Mouse (Mus musculus): ENCODE results near the gene Hoxd3. TPM values are rescaled to one million over a fixed set of nuclear protein-coding genes. Genes with fewer than 3 reads are reported as not detected.

Gene Hoxd3
- polyA plus RNA-seq, 1 experiment from 2014 or later: 3.3 TPM

GRCm38 (mm10) chr2:74672481-74673362 is 39.0 kb upstream of the Hoxd3 start:
- Histone ChIP-seq H3K27ac (no peak overlapping the region), H3K4me3 (peak overlapping the region; percentile 38), H3K4me2 (peak overlapping the region; percentile 63), H3K9ac (no peak overlapping the region), H3K27me3 (peaks cover 99% of the 10 kb centered on the region), H3K9me3 (no peaks in the 10 kb centered on the region), H3K4me1 (peaks cover 19% of the 10 kb centered on the region), H3K36me3 (no peaks in the 10 kb centered on the region)
- WGBS: 1% methylated on average over 39 of the region's 40 CpGs
- peak; percentile 53; the same call in 1 of the 2 replicates for ATAC-seq (ENCODE audit: insufficient number of reproducible peaks, insufficient read depth, low FRiP score, low TSS enrichment, low read depth)

GRCm38 (mm10) chr2:74673835-74674425 is 37.8 kb upstream of the Hoxd3 start:
- Histone ChIP-seq H3K9ac (no peak overlapping the region), H3K9me3 (no peaks in the 10 kb centered on the region), H3K4me3 (no peak overlapping the region), H3K27ac (no peak overlapping the region), H3K27me3 (peaks cover 99% of the 10 kb centered on the region), H3K4me1 (0 out of 2 replicates have a peak, but pooled peaks cover 9% of the 10 kb centered on the region), H3K4me2 (no peak overlapping the region), H3K36me3 (no peaks in the 10 kb centered on the region)
- no peak for ATAC-seq (ENCODE audit: insufficient number of reproducible peaks, insufficient read depth, low FRiP score, low TSS enrichment, low read depth)
- under 1% methylated on average over 24 of the region's 24 CpGs for WGBS

DNA sequence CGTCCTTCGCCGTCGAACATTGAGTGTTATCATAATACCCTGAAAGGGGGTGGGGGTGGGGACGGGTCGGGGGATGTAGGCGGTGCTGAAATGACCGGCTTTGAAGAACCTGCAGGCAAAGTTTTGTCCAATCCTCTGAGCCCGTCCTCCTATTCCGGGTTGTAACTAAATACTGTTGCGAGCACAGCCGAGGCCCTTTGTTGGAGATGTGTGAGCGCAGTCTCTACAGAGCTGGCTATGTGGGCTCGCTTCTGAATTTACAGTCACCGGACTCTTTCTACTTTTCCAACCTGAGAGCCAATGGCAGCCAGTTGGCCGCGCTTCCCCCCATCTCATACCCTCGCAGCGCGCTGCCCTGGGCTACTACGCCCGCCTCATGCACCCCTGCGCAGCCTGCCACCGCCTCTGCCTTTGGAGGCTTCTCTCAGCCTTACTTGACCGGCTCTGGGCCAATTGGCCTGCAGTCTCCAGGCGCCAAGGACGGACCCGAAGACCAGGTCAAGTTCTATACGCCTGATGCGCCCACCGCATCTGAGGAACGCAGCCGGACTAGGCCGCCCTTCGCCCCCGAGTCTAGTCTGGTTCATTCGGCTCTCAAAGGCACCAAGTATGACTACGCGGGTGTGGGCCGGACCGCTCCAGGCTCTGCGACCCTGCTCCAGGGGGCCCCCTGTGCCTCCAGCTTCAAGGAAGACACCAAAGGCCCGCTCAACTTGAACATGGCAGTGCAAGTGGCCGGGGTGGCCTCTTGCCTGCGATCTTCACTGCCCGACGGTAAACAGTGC is 36.7 kb upstream of the Hoxd3 start, which contains the start of gene Hoxd12:
TSS of gene Hoxd12 (plus strand) at position 133 of the 785 bp plus-strand sequence.
- Histone ChIP-seq H3K36me3 (no peaks in the 10 kb centered on the region), H3K9ac (no peak within 1 kb of the TSS), H3K4me2 (no peak within 1 kb of the TSS), H3K4me1 (0 out of 2 replicates have a peak, but pooled peaks cover 15% of the 10 kb centered on the region), H3K27ac (no peak within 1 kb of the TSS), H3K9me3 (no peaks in the 10 kb centered on the region), H3K4me3 (no peak within 1 kb of the TSS), H3K27me3 (peaks cover 99% of the 10 kb centered on the region)
- no peak for ATAC-seq (ENCODE audit: insufficient number of reproducible peaks, insufficient read depth, low FRiP score, low TSS enrichment, low read depth)
- WGBS: 1% methylated on average over 47 of the region's 47 CpGs

GRCm38 (mm10) chr2:74675666-74676282 is 36.0 kb upstream of the Hoxd3 start:
- WGBS: 5% methylated on average over 24 of the region's 24 CpGs
- Histone ChIP-seq H3K4me1 (0 out of 2 replicates have a peak, but pooled peaks cover 15% of the 10 kb centered on the region), H3K27me3 (peaks cover 100% of the 10 kb centered on the region), H3K4me3 (no peak overlapping the region), H3K36me3 (no peaks in the 10 kb centered on the region), H3K4me2 (no peak overlapping the region), H3K9ac (no peak overlapping the region), H3K27ac (no peak overlapping the region), H3K9me3 (no peaks in the 10 kb centered on the region)
- peak; percentile 38; the same call in 1 of the 2 replicates for ATAC-seq (ENCODE audit: insufficient number of reproducible peaks, insufficient read depth, low FRiP score, low TSS enrichment, low read depth)

DNA sequence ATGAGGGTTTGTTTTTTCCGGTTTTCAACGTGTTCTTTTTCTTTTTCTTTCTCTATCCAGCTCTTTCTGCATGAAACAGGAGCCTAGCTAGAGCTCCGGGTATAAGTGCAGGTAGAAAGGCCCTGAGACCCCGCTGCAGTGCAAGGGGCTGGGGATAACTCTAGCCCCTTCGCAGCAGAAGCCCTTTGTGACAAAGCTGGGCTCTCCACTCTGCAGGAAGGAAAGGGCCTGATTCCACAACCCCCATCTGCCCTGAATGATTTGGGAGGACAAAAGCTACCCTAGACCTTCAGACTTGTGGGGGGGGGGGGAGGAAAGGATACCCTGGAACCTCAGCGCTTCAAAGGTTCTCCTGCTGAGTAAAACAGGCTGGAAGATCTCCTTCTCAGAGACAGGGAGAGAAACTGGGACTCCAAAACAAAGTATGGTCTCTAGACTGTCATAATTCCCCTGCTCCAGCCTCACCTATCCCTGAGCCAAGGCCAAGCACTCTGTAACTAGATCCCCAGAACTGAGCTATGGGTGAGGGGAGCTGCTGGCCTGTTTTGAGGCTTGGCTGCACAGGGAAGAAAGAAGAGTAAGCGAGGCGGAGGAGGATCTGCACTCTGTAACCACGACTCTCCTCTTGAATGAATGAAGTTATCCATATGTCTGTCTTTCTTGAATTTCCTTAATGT is 35.2 kb upstream of the Hoxd3 start:
- Histone ChIP-seq H3K4me3 (no peak overlapping the region), H3K9me3 (no peaks in the 10 kb centered on the region), H3K27ac (no peak overlapping the region), H3K36me3 (no peaks in the 10 kb centered on the region), H3K9ac (no peak overlapping the region), H3K4me1 (peaks cover 15% of the 10 kb centered on the region; the same call in 1 of the 2 replicates), H3K4me2 (no peak overlapping the region), H3K27me3 (peaks cover 100% of the 10 kb centered on the region)
- WGBS: 5% methylated on average over 9 of the region's 9 CpGs
- ATAC-seq (ENCODE audit: insufficient number of reproducible peaks, insufficient read depth, low FRiP score, low TSS enrichment, low read depth): no peak

- Histone ChIP-seq H3K4me3 (no peak overlapping the region), H3K9ac (no peak overlapping the region), H3K4me1 (peaks cover 21% of the 10 kb centered on the region), H3K36me3 (no peaks in the 10 kb centered on the region), H3K27ac (no peak overlapping the region), H3K9me3 (no peaks in the 10 kb centered on the region), H3K4me2 (no peak overlapping the region), H3K27me3 (peaks cover 100% of the 10 kb centered on the region)
- WGBS: 5% methylated on average over 2 of the region's 2 CpGs
- no peak for ATAC-seq (ENCODE audit: insufficient number of reproducible peaks, insufficient read depth, low FRiP score, low TSS enrichment, low read depth)
Measured at GRCm38 (mm10) chr2:74677106-74677505, 34.6 kb upstream of the Hoxd3 start.

DNA sequence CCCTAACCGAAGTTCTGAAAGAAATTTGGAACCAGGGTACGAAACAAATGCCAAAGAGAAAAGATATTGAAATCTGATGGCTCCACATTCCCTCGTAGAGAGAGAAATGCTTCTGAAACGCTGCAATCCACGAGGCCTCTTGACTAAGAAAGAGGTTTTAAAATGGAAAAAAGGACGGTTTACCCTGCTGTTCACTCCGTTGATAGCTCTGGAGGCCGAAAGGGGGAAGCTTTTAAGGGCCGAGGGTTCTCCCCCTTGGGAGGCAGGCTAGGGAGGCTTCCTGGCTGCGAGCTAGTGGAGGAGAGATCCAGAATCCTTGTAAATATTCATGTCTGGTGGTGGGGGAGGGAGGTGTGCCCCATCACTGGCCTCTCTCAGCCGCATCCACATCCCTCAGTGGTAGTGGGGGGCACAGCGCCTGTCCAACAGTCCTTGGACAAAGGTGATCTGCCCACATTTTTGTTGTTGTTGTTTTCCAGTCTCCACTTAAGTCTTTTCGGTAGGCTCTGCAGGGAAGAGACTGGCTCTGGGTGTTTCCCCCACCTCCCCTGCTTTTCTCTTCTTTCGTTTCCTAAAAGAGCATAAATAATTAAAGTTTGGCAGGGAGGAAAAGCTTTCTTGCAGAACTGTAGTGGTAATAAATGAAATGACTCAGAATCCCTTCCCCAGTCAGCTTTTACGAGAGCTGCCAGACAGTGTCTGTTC is 32.7 kb upstream of the Hoxd3 start, which contains the start of gene Hoxd11:
TSS of gene Hoxd11 (plus strand) at position 667 of the 705 bp plus-strand sequence.
- Histone ChIP-seq H3K36me3 (no peaks in the 10 kb centered on the region), H3K4me3 (peak within 1 kb of the TSS; percentile 8; the same call in 1 of the 2 replicates), H3K4me1 (peaks cover 25% of the 10 kb centered on the region), H3K9me3 (no peaks in the 10 kb centered on the region), H3K9ac (no peak within 1 kb of the TSS), H3K27me3 (peaks cover 100% of the 10 kb centered on the region), H3K4me2 (0 out of 2 replicates have a peak within 1 kb of the TSS, but pooled peaks have one; percentile 7), H3K27ac (no peak within 1 kb of the TSS)
- ATAC-seq (ENCODE audit: insufficient number of reproducible peaks, insufficient read depth, low FRiP score, low TSS enrichment, low read depth): no peak
- 2% methylated on average over 15 of the region's 15 CpGs for WGBS

DNA sequence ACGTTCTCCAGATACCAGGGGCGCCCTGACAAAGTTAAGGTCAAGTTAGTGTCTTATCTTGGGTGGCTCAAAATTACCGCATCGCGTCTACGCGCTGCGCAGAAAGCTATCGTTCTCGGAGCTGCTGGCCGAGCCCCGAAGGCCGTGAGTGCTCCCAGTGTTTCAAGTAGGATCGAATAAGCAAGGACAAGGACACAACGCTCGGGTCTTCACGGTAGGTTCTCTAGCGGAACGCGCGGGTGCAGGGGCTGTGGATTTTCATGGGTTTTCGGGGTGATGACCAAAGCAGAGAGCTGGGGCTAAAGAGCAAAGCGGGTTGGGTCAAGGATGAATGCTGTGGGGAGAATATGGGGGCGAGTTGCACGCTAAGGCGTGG is 32.1 kb upstream of the Hoxd3 start:
- Histone ChIP-seq H3K4me3 (peak overlapping the region; percentile 8; the same call in 1 of the 2 replicates), H3K9ac (no peak overlapping the region), H3K27ac (no peak overlapping the region), H3K27me3 (peaks cover 100% of the 10 kb centered on the region), H3K36me3 (no peaks in the 10 kb centered on the region), H3K4me1 (peaks cover 25% of the 10 kb centered on the region), H3K9me3 (no peaks in the 10 kb centered on the region), H3K4me2 (0 out of 2 replicates have a peak overlapping the region, but pooled peaks have one; percentile 7)
- under 1% methylated on average over 26 of the region's 26 CpGs for WGBS
- no peak for ATAC-seq (ENCODE audit: insufficient number of reproducible peaks, insufficient read depth, low FRiP score, low TSS enrichment, low read depth)

DNA sequence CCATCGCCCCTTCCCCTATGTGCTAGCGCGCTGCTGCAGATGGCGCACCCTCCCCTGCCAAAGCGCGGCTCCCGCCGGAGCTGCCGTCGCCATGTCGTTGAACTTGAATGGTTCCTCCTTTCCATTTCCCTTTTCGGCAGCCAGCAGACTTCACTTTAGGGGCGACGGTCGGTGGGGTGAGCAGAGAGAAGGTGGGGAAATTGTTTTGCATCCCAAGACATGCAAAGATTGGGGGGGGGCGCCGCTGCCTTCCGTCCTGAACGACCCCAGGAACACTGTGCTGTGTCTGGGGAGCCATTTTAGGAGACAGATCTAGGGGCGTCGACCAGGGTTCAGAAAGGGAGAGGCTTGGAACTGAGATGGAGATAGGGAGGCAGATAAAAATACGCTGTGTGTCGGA is 31.7 kb upstream of the Hoxd3 start:
- Histone ChIP-seq H3K27me3 (peaks cover 100% of the 10 kb centered on the region), H3K4me1 (peaks cover 24% of the 10 kb centered on the region), H3K4me2 (0 out of 2 replicates have a peak overlapping the region, but pooled peaks have one; percentile 7), H3K9me3 (no peaks in the 10 kb centered on the region), H3K9ac (no peak overlapping the region), H3K27ac (no peak overlapping the region), H3K4me3 (peak overlapping the region; percentile 8; the same call in 1 of the 2 replicates), H3K36me3 (no peaks in the 10 kb centered on the region)
- ATAC-seq (ENCODE audit: insufficient number of reproducible peaks, insufficient read depth, low FRiP score, low TSS enrichment, low read depth): no peak
- 2% methylated on average over 23 of the region's 23 CpGs for WGBS

Measured in embryonic facial prominence, embryonic 13.5 days (tissue).